Comparison of ENCODE assay signal across 21 mouse cellular contexts in the genomic region with DNA sequence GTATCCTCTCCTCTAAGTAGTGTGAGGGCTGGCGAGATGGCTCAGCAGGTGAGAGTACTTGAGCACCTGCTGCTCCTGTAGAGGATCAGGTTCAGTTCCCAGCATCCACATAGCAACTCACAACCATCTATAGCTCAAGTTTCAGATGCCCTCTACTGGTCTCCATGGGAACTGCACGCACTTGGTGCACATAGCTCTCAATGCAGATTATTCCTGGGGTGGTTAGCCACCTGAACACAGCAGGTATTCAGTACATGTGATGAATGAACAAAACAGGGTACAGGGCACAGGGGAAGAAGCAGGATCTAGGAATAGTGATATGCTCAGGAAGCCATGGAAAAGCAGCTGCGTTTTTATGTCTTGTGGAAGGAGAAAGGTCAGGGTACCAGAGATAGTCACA. TPM values are rescaled to one million over a fixed set of nuclear protein-coding genes. Genes with fewer than 3 reads are reported as not detected.
DNase-seq lines count a peak whose midpoint lies in the region; TF ChIP-seq lines count a peak whose summit lies in the region.
"Had no signal": no experiment of that assay in that cellular context is flagged by ENCODE, and none has a peak within 500 bp of the region (broad histone marks: within the 10 kb centered on the region; RNA-seq: fewer than 3 reads in every experiment).

No protein-coding gene starts in this region.

- no peak overlapping the region for H3K4me3 ChIP-seq in gastrocnemius, adult 2 months
- no peak overlapping the region for H3K4me3 ChIP-seq in left cerebral cortex, adult 2 months
- H3K4me3 ChIP-seq in testis, adult 2 months (ENCODE audit: control insufficient read depth, low read depth, low read length): no peak overlapping the region
- H3K4me3 ChIP-seq: heart, embryonic 10.5 days; hindbrain, embryonic 12.5 days; liver, embryonic 13.5 days; midbrain, embryonic 10.5 days; myocyte; neural tube, embryonic 15.5 days had no signal

- H3K4me1 ChIP-seq in testis, adult 2 months (ENCODE audit: control insufficient read depth, insufficient read depth, low read length): no peaks in the 10 kb centered on the region
- H3K4me1 ChIP-seq: hindbrain, embryonic 12.5 days; midbrain, embryonic 10.5 days; neural tube, embryonic 15.5 days had no signal

- TF ChIP-seq CTCF in gastrocnemius, adult 2 months (IDR thresholded peaks at IDR 0.05): peak; percentile 29; the same call in 1 of the 2 replicates
- TF ChIP-seq CTCF in left cerebral cortex, adult 2 months (IDR thresholded peaks at IDR 0.05): peak; percentile 20
- TF ChIP-seq CTCF in testis, adult 2 months (IDR thresholded peaks at IDR 0.05; ENCODE audit: control insufficient read depth, insufficient read depth, insufficient replicate concordance, low read depth, low read length): peak; percentile 42; the same call in 1 of the 2 replicates
- TF ChIP-seq CTCF in brain, embryonic 14.5 days (IDR thresholded peaks at IDR 0.05; ENCODE audit: borderline replicate concordance, extremely low read depth, insufficient read depth, insufficient read length): peak; percentile 40; the same call in 1 of the 2 replicates

- DNase-seq in gastrocnemius, adult 2 months: no peak
- DNase-seq in gastrocnemius, adult 18-20 months (ENCODE audit: low spot score): no peak
- no peak for DNase-seq in left cerebral cortex, adult 2 months (ENCODE audit: extremely low spot score in 1 of 2, low spot score in 2 of 2)
- DNase-seq in left cerebral cortex, adult 8-10 months (ENCODE audit: low spot score in 2 of 2): no peak
- no peak for DNase-seq in testis, postnatal 14 days (ENCODE audit: low spot score)
- DNase-seq in brain, embryonic 14.5 days (ENCODE audit: low read depth): no peak
- no peak for DNase-seq in cerebellum, postnatal 36 days
- DNase-seq: cerebellum, postnatal 10 days; gastrocnemius, postnatal 10 days; heart, postnatal 10 days; kidney, adult 11 months; kidney, postnatal 25 days; liver, embryonic 13.5 days; lung, postnatal 36 days; right cerebral cortex, postnatal 4 days had no signal

- intact Hi-C loops in gastrocnemius, adult 2 months (cut with DNase I): no loop called here
- intact Hi-C loops in left cerebral cortex, adult 2 months (cut with DNase I): no loop called here

- H3K36me3 ChIP-seq in testis, adult 2 months (ENCODE audit: control insufficient read depth, insufficient read depth, low read length): no peaks in the 10 kb centered on the region
- H3K36me3 ChIP-seq: hindbrain, embryonic 12.5 days; liver, embryonic 13.5 days; neural tube, embryonic 15.5 days had no signal

- TF ChIP-seq POLR2A in testis, adult 2 months (IDR thresholded peaks at IDR 0.05; ENCODE audit: control insufficient read depth, low read depth, low read length): no peak
- TF ChIP-seq POLR2A in brain, embryonic 14.5 days (IDR thresholded peaks at IDR 0.05; ENCODE audit: borderline replicate concordance, extremely low read depth, insufficient read depth, insufficient read length, poor library complexity, severe bottlenecking): no peak

- H3K27me3 ChIP-seq in testis, adult 2 months (ENCODE audit: control insufficient read depth, insufficient read depth, low read length): no peaks in the 10 kb centered on the region
- H3K27me3 ChIP-seq: liver, embryonic 13.5 days; neural tube, embryonic 15.5 days had no signal

- no peak overlapping the region for H3K27ac ChIP-seq in gastrocnemius, adult 2 months
- H3K27ac ChIP-seq in left cerebral cortex, adult 2 months: no peak overlapping the region
- no peak overlapping the region for H3K27ac ChIP-seq in testis, adult 2 months (ENCODE audit: control insufficient read depth, insufficient read depth, low read depth, low read length)
- H3K27ac ChIP-seq: heart, embryonic 10.5 days; hindbrain, embryonic 12.5 days; liver, embryonic 13.5 days; midbrain, embryonic 10.5 days; neural tube, embryonic 15.5 days had no signal

RNA-seq across cellular contexts. Expression of a gene that starts 6.0 kb away (rescaled TPM):
- 1 to 10 TPM; 3.5 to 8.1 TPM for total RNA-seq in gastrocnemius, adult 2 months (2021)
- total RNA-seq in gastrocnemius, adult 18-20 months (2021): 1 to 10 TPM; 3.9 to 4.1 TPM
- 10 to 100 TPM; 11.4 to 11.5 TPM for total RNA-seq in left cerebral cortex, adult 2 months (2021)
- 10 to 100 TPM in 2 of 4 experiments, 1 to 10 TPM in 2; 9.1 to 12.3 (median 9.9) TPM for total RNA-seq in left cerebral cortex, adult 8-10 months (2022)
- 36.5 and 48.8 TPM in 2 replicates for polyA plus RNA-seq in testis, adult 2 months (2012; rRNA removed)
- 3.0 and 8.2 TPM in 2 replicates for polyA plus RNA-seq in brain, embryonic 14.5 days (2012; rRNA removed)
